Mouse (Mus musculus) kidney, embryonic 14.5 days (tissue): ENCODE measurements around the gene Cryzl2. TPM values are rescaled to one million over a fixed set of nuclear protein-coding genes. Genes with fewer than 3 reads are reported as not detected.

Experiments used
- ATAC-seq: fragments of 200-750 bp; cut with Nextera tagmentation; 2 replicates; pipeline ENCODE4 v1.8.0; 2017; ENCODE audit warnings: moderate number of reproducible peaks, mild to moderate bottlenecking, moderate TSS enrichment, moderate library complexity; ENCODE audit not compliant: low FRiP score, low TSS enrichment
- H3K27ac ChIP-seq: fragments of 300-500 bp; sonication (generic); 2 replicates; pipeline ENCODE4 v1.5.1; 2014; ENCODE audit warnings: low read depth, mild to moderate bottlenecking, low read length, moderate library complexity, mixed read lengths
- H3K27me3 ChIP-seq: fragments of 300-500 bp; sonication (generic); 2 replicates; pipeline ENCODE4 v1.6.1; 2014; ENCODE audit warnings: mild to moderate bottlenecking, low read length; ENCODE audit not compliant: control insufficient read depth, insufficient read depth
- H3K36me3 ChIP-seq: fragments of 300-500 bp; sonication (generic); 2 replicates; pipeline ENCODE4 v1.6.1; 2014; ENCODE audit warnings: low read length, mixed read lengths; ENCODE audit not compliant: control insufficient read depth, insufficient read depth
- H3K4me1 ChIP-seq: fragments of 300-500 bp; sonication (generic); 2 replicates; pipeline ENCODE4 v1.6.1; 2014; ENCODE audit warnings: low read length, mixed read lengths; ENCODE audit not compliant: control insufficient read depth, insufficient read depth
- H3K4me2 ChIP-seq: fragments of 300-500 bp; sonication (generic); replicated peaks from 2 replicates; pipeline ENCODE4 v1.6.1; 2014; ENCODE audit warnings: low read depth, mild to moderate bottlenecking, low read length
- H3K4me3 ChIP-seq: fragments of 300-500 bp; sonication (generic); 2 replicates; pipeline ENCODE4 v1.5.1; 2014; ENCODE audit warnings: mild to moderate bottlenecking, low read length
- H3K9ac ChIP-seq: fragments of 300-500 bp; sonication (generic); 2 replicates; pipeline ENCODE4 v1.6.1; 2014; ENCODE audit warnings: low read depth, mild to moderate bottlenecking, low read length, moderate library complexity
- H3K9me3 ChIP-seq: fragments of 300-500 bp; sonication (generic); 2 replicates; pipeline ENCODE4 v1.6.1; 2016; ENCODE audit warnings: low read length; ENCODE audit not compliant: control insufficient read depth
- WGBS: fragments of 180-500 bp; shearing (Covaris S2); extraction: QIAGEN DNeasy Blood & Tissue Kit; methylation state at CpG from one replicate; pipeline ENCODE4 v1.1.7; 2014; 5-methylcytosine and 5-hydroxymethylcytosine counted together
- polyA plus RNA-seq: library from polyadenylated mRNA; unstranded; fragments of >200 nt; fragmentation: Nextera tagmentation; extraction: Ambion mirVana; gene quantifications from 2 replicates; pipeline ENCODE4 v1.2.1, GENCODE M21; 2014

Cryzl2 gene
- polyA plus RNA-seq, 1 experiment from 2014 or later = 17.7 TPM

DNA sequence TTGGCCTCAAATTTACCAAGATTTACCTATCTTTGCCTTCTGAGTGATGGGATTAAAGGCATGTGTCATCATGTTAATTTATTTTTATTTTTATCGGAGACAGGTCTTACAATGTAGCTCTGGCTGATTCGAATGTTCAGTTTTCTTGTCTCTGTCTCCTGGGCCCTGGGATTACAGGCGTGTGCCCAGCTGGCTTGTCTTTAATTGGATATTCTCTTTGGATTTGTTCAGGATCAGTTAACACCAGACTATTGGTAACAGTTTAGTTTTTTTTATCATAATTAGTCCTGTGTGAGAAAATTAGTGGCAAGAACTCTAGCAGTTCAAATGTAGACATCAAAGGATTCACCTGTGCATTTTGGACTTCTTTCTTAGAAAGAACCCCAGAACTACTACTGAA lies 588 bp upstream of the Cryzl2 start:
- Histone ChIP-seq H3K36me3 (no peaks in the 10 kb centered on the region), H3K9me3 (no peaks in the 10 kb centered on the region), H3K9ac (no peak overlapping the region), H3K27ac (no peak overlapping the region), H3K4me3 (no peak overlapping the region), H3K27me3 (no peaks in the 10 kb centered on the region), H3K4me2 (peak overlapping the region; percentile 70; the same call in 1 of the 2 replicates), H3K4me1 (no peaks in the 10 kb centered on the region)
- ATAC-seq = no peak
- 91% methylated on average over 3 of the region's 3 CpGs for WGBS

DNA sequence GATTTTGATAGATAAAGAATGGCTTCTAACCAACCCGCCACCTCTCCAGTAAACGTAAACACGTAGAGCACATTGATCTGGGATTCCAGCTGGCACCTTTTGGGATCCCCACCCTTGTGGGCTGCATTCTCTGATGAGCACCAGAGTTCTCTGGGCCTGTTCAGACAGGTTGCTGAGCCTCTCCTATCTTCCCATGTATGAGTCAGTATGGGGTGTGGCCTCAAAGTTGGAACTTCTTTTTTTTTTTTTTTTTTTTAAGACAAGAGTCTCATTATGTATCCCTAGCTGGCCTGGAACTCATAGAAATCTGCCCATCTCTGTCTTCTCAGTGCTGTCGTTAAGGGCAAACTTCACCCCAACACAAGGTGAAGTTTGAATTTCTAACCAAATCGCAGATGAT lies 1.5 kb downstream of the Cryzl2 start:
- Histone ChIP-seq H3K4me3 (no peak overlapping the region), H3K4me1 (no peaks in the 10 kb centered on the region), H3K4me2 (no peak overlapping the region), H3K27me3 (no peaks in the 10 kb centered on the region), H3K9ac (no peak overlapping the region), H3K9me3 (no peaks in the 10 kb centered on the region), H3K36me3 (no peaks in the 10 kb centered on the region), H3K27ac (no peak overlapping the region)
- 96% methylated on average over 5 of the region's 5 CpGs for WGBS
- ATAC-seq = no peak

DNA sequence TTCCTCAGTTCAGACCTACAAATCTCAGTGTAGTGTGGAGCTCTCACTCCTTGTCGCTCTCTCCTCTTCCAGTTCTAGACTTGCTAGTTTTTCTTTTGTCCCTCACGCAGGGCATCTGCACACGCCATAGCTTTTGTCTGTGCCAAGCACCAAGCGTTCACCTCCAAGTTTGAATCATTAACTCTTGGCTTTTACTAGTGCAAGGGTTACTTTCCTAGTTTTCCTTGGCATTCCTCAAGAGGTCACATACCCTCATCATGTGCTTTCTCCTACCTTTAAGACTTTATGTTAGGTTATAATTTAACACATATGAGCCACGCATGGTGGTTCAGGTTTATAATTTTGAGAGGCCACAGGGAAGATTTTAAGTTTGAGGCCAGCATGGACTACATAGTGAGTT lies 2.9 kb downstream of the Cryzl2 start:
- Histone ChIP-seq H3K4me1 (no peaks in the 10 kb centered on the region), H3K27ac (no peak overlapping the region)
- 94% methylated on average over 5 of the region's 5 CpGs for WGBS

DNA sequence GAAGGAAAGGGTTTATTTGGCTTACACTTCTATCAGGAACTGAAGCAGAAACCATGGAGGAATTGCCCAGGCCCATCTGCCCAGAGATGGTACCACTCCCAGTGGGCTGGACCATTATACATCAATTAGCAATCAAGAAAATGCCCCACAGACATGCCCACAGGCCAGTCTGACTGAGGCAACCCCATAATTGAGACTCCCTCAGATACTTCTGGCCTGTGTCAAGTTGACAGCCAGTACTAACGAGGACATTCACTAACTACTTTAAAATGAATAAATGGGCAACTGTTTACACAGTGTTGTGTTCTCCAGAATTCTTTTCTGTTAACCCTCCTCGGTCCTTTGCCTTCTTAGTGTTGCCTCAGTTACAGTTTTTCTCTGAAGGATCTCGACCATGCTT lies 4.0 kb downstream of the Cryzl2 start:
- no peaks in the 10 kb centered on the region for H3K9me3 ChIP-seq
- ATAC-seq = no peak

More for the DNA sequence above, 2.9 kb downstream of the Cryzl2 start:
- H3K4me2 ChIP-seq = no peak overlapping the region
- ATAC-seq = no peak
- H3K9me3 ChIP-seq = no peaks in the 10 kb centered on the region
- H3K36me3 ChIP-seq = no peaks in the 10 kb centered on the region
- H3K27me3 ChIP-seq = no peaks in the 10 kb centered on the region
- H3K4me3 ChIP-seq = no peak overlapping the region
- H3K9ac ChIP-seq = no peak overlapping the region

DNA sequence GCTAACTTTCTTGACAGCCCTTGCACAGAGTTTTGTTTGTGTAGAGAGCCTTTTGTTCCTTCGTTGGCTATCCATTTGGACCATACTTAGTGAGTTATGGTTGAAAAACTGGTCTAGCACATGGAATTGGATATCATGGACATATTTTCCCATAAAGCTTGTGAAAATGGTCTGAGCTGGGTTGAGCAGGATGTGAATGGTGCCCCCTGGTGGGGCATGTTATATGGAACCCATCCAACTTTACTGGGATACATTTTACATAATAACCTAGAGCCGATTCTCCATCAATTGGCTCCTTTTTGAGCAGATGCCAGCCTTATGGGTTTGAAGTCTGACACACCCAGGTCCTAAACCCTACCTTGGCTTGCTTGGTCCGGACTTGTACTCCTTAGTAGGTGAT lies 6.8 kb downstream of the Cryzl2 start:
- Histone ChIP-seq H3K4me2 (no peak overlapping the region), H3K36me3 (no peaks in the 10 kb centered on the region), H3K9me3 (no peaks in the 10 kb centered on the region), H3K4me3 (no peak overlapping the region), H3K27me3 (no peaks in the 10 kb centered on the region), H3K27ac (no peak overlapping the region), H3K4me1 (no peaks in the 10 kb centered on the region), H3K9ac (no peak overlapping the region)
- ATAC-seq = no peak
- WGBS = 81% methylated on average over 3 of the region's 3 CpGs

More for the DNA sequence above, 4.0 kb downstream of the Cryzl2 start:
- Histone ChIP-seq H3K4me2 (no peak overlapping the region), H3K4me3 (no peak overlapping the region), H3K36me3 (no peaks in the 10 kb centered on the region), H3K9ac (no peak overlapping the region), H3K27ac (no peak overlapping the region), H3K27me3 (no peaks in the 10 kb centered on the region), H3K4me1 (no peaks in the 10 kb centered on the region)
- WGBS = 81% methylated on average over 3 of the region's 3 CpGs

DNA sequence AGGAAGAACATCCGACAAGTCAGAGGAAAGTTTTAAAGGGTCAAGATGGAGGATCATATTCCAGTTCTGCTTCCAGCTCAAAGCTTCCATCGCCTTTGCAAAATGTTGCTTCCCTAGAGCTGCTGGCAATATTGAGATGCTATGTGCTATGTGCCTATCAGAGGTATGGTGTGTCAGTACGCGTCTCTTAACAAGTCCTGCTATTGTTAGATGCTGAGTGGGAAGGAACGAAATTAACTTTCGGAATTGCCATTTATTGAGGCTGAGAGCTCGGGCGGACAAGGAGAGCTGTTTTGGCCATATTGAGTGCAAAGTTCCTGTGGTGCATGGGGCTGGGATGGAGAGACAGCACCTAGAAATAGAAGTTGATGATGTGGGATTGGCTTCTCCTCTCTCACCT lies 9.5 kb downstream of the Cryzl2 start:
- no peak overlapping the region for H3K4me3 ChIP-seq
- H3K4me2 ChIP-seq = no peak overlapping the region
- ATAC-seq = no peak
- H3K27me3 ChIP-seq = no peaks in the 10 kb centered on the region
- no peak overlapping the region for H3K27ac ChIP-seq
- H3K9me3 ChIP-seq = no peaks in the 10 kb centered on the region
- 90% methylated on average over 8 of the region's 8 CpGs for WGBS
- no peaks in the 10 kb centered on the region for H3K4me1 ChIP-seq
- no peaks in the 10 kb centered on the region for H3K36me3 ChIP-seq
- no peak overlapping the region for H3K9ac ChIP-seq

DNA sequence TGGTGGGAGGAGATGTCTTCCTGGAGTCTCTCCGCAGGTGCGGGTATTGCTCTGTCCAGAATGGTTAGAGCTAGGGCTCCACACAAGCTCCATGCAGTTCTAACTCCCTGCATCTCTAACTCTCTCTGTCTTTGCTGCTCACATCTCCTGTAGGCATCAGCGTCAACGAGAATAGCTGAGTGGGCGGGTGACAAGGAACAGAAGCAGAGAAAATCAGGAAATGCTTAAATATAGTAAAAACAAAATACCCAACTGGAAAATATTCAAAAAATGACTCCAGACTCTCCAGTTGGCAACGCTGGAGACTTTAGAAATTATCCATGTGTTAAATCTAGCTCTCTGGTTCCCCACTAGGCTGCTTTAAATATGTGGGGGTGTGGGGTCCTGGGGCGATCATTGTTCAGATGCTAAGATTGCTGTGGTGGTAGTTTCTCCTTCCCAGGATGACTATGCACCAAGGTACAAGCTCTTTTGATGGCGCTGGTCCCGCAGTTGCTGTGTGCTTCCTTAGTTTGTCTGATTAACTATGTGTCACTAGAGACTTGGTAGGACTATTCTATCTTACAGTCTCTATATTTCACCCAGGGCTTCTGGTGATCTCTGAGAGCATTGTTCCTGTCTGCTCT lies 12.5 kb downstream of the Cryzl2 start:
- no peaks in the 10 kb centered on the region for H3K36me3 ChIP-seq
- H3K4me2 ChIP-seq = no peak overlapping the region
- H3K27me3 ChIP-seq = no peaks in the 10 kb centered on the region
- H3K27ac ChIP-seq = no peak overlapping the region
- WGBS = 89% methylated on average over 9 of the region's 9 CpGs
- H3K9ac ChIP-seq = no peak overlapping the region
- ATAC-seq = no peak
- H3K4me3 ChIP-seq = no peak overlapping the region
- no peaks in the 10 kb centered on the region for H3K9me3 ChIP-seq
- H3K4me1 ChIP-seq = no peaks in the 10 kb centered on the region

DNA sequence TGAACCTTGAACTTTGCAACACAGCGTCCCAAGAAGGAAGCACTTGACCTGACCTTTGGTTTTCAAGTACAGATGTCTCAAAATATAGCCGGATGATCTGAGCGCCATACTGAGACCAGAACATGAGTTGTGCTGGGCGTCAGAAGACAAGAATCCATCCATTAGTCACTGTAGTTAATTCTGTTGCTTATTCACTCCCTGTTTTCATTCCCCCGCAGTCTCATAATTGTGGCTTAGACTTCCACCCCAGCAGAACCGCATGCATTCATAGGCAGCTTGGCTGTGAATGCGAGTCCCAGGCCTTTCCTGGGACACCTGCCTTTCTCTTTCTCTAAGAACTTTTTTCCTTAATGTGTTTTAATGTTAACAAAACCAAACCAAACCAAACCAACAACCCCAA lies 14.3 kb downstream of the Cryzl2 start:
- 88% methylated on average over 7 of the region's 7 CpGs for WGBS
- no peaks in the 10 kb centered on the region for H3K36me3 ChIP-seq
- H3K27ac ChIP-seq = no peak overlapping the region
- no peaks in the 10 kb centered on the region for H3K27me3 ChIP-seq
- no peak overlapping the region for H3K4me3 ChIP-seq
- H3K4me2 ChIP-seq = no peak overlapping the region
- ATAC-seq = no peak
- H3K9ac ChIP-seq = no peak overlapping the region
- H3K4me1 ChIP-seq = no peaks in the 10 kb centered on the region
- no peaks in the 10 kb centered on the region for H3K9me3 ChIP-seq

DNA sequence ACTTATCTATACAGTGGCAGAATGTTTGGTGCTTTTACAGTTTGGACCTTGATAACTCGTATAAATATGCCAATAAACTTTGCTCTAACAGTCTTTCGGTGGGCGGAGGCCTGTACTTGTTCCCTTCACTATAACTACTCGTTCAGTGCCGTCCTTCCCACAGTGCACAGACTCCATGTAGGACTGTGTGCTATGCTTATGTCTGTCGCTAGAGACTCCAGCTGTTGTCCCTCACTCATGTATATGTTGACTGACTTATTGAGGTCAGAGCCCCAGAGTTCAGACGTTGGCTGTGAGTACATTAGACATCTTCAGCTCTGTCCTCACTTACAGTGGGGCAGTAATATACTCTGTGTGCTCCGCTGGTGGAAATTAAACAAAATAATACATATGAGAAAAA lies 16.5 kb downstream of the Cryzl2 start:
- H3K27me3 ChIP-seq = no peaks in the 10 kb centered on the region
- no peak overlapping the region for H3K4me3 ChIP-seq
- peak; percentile 77 for ATAC-seq
- H3K4me1 ChIP-seq = no peaks in the 10 kb centered on the region
- no peak overlapping the region for H3K9ac ChIP-seq
- H3K36me3 ChIP-seq = no peaks in the 10 kb centered on the region
- no peak overlapping the region for H3K4me2 ChIP-seq
- 58% methylated on average over 8 of the region's 8 CpGs for WGBS
- no peaks in the 10 kb centered on the region for H3K9me3 ChIP-seq
- no peak overlapping the region for H3K27ac ChIP-seq
